Mouse (Mus musculus) midbrain, embryonic 14.5 days (tissue): Measurements from ENCODE around the gene Pard3b. TPM values are rescaled to one million over a fixed set of nuclear protein-coding genes. Genes with fewer than 3 reads are reported as not detected.

Source experiments
- ATAC-seq: fragments of 200-750 bp; cut with Nextera tagmentation; 2 replicates; pipeline ENCODE4 v1.8.0; 2017; ENCODE audit warnings: moderate number of reproducible peaks, moderate library complexity; ENCODE audit not compliant: low FRiP score, low TSS enrichment
- DNase-seq: peaks from one replicate; pipeline ENCODE4 v3.0.0-alpha.2; 2015
- H3K27ac ChIP-seq: fragments of 300-500 bp; sonication (generic); replicated peaks from 2 replicates; pipeline ENCODE4 v1.5.1; 2014; ENCODE audit warnings: mild to moderate bottlenecking, low read depth, low read length, moderate library complexity
- H3K27me3 ChIP-seq: fragments of 300-500 bp; sonication (generic); 2 replicates; pipeline ENCODE4 v1.6.1; 2014; ENCODE audit warnings: low read length, control low read depth, mixed read lengths; ENCODE audit not compliant: control insufficient read depth, insufficient read depth
- H3K36me3 ChIP-seq: fragments of 300-500 bp; sonication (generic); 2 replicates; pipeline ENCODE4 v1.6.1; 2014; ENCODE audit warnings: low read length, control low read depth; ENCODE audit not compliant: control insufficient read depth, insufficient read depth
- H3K4me1 ChIP-seq: fragments of 300-500 bp; sonication (generic); 2 replicates; pipeline ENCODE4 v1.6.1; 2014; ENCODE audit warnings: mild to moderate bottlenecking, antibody characterized with exemption, low read length, control low read depth; ENCODE audit not compliant: control insufficient read depth, insufficient read depth
- H3K4me2 ChIP-seq: fragments of 300-500 bp; sonication (generic); 2 replicates; pipeline ENCODE4 v1.6.1; 2014; ENCODE audit warnings: mild to moderate bottlenecking, low read length, moderate library complexity
- H3K4me3 ChIP-seq: fragments of 300-500 bp; sonication (generic); replicated peaks from 2 replicates; pipeline ENCODE4 v1.5.1; 2014; ENCODE audit warnings: low read depth, low read length
- H3K9ac ChIP-seq: fragments of 300-500 bp; sonication (generic); replicated peaks from 2 replicates; pipeline ENCODE4 v1.6.1; 2014; ENCODE audit warnings: mild to moderate bottlenecking, low read length, moderate library complexity
- H3K9me3 ChIP-seq: fragments of 300-500 bp; sonication (generic); 2 replicates; pipeline ENCODE4 v1.6.1; 2016; ENCODE audit warnings: low read length, control low read depth, mixed read lengths; ENCODE audit not compliant: control insufficient read depth
- WGBS: fragments of 180-500 bp; shearing (Covaris S2); extraction: QIAGEN DNeasy Blood & Tissue Kit; methylation state at CpG from one replicate; pipeline ENCODE4 v1.1.7; 2014; 5-methylcytosine and 5-hydroxymethylcytosine counted together
- polyA plus RNA-seq: library from polyadenylated mRNA; unstranded; fragments of >200 nt; fragmentation: Nextera tagmentation; extraction: Ambion mirVana; gene quantifications from 2 replicates; pipeline ENCODE4 v1.2.1, GENCODE M21; 2014

Gene Pard3b
- polyA plus RNA-seq, 1 experiment from 2014 or later, result 7.8 TPM

GRCm38 (mm10) chr1:62398261-62398660 lies 759.6 kb downstream of the Pard3b start:
- Histone ChIP-seq H3K9ac (no peak overlapping the region), H3K9me3 (no peaks in the 10 kb centered on the region), H3K36me3 (no peaks in the 10 kb centered on the region), H3K27me3 (no peaks in the 10 kb centered on the region), H3K4me2 (no peak overlapping the region), H3K27ac (no peak overlapping the region), H3K4me3 (no peak overlapping the region), H3K4me1 (no peaks in the 10 kb centered on the region)
- no peak for ATAC-seq
- WGBS, result 18% methylated on average over 3 of the region's 3 CpGs
- no peak for DNase-seq

- DNase-seq, result no peak
- no peak for ATAC-seq
- no peaks in the 10 kb centered on the region for H3K9me3 ChIP-seq
- no peaks in the 10 kb centered on the region for H3K4me1 ChIP-seq
- H3K4me2 ChIP-seq, result no peak overlapping the region
- no peak overlapping the region for H3K4me3 ChIP-seq
- H3K27ac ChIP-seq, result no peak overlapping the region
- no peaks in the 10 kb centered on the region for H3K36me3 ChIP-seq
- WGBS, result 80% methylated on average over 4 of the region's 4 CpGs
- no peaks in the 10 kb centered on the region for H3K27me3 ChIP-seq
- no peak overlapping the region for H3K9ac ChIP-seq
These were observed 760.1 kb downstream of the Pard3b start for GRCm38 (mm10) chr1:62398738-62399137.

GRCm38 (mm10) chr1:62405061-62405460 lies 766.4 kb downstream of the Pard3b start:
- DNase-seq (no peak), ATAC-seq (no peak)
- Histone ChIP-seq H3K4me2 (no peak overlapping the region), H3K4me1 (no peaks in the 10 kb centered on the region), H3K27ac (no peak overlapping the region), H3K9ac (no peak overlapping the region), H3K27me3 (no peaks in the 10 kb centered on the region), H3K9me3 (no peaks in the 10 kb centered on the region), H3K4me3 (no peak overlapping the region), H3K36me3 (no peaks in the 10 kb centered on the region)
- WGBS, result 45% methylated on average over 8 of the region's 8 CpGs

GRCm38 (mm10) chr1:62411368-62411767 lies 772.7 kb downstream of the Pard3b start:
- Histone ChIP-seq H3K27me3 (no peaks in the 10 kb centered on the region), H3K9me3 (no peaks in the 10 kb centered on the region), H3K4me3 (no peak overlapping the region), H3K36me3 (no peaks in the 10 kb centered on the region), H3K27ac (no peak overlapping the region), H3K4me1 (no peaks in the 10 kb centered on the region), H3K4me2 (no peak overlapping the region), H3K9ac (no peak overlapping the region)
- WGBS, result 83% methylated on average over 2 of the region's 2 CpGs
- ATAC-seq (no peak), DNase-seq (no peak)

GRCm38 (mm10) chr1:62412019-62412418 lies 773.4 kb downstream of the Pard3b start:
- Histone ChIP-seq H3K4me2 (no peak overlapping the region), H3K27me3 (no peaks in the 10 kb centered on the region), H3K4me1 (no peaks in the 10 kb centered on the region), H3K36me3 (no peaks in the 10 kb centered on the region), H3K9me3 (no peaks in the 10 kb centered on the region), H3K27ac (no peak overlapping the region), H3K4me3 (no peak overlapping the region), H3K9ac (no peak overlapping the region)
- no peak for ATAC-seq
- no peak for DNase-seq
- 83% methylated on average over 4 of the region's 4 CpGs for WGBS

GRCm38 (mm10) chr1:62412988-62413387 lies 774.4 kb downstream of the Pard3b start:
- no peak for ATAC-seq
- H3K36me3 ChIP-seq, result no peaks in the 10 kb centered on the region
- no peak overlapping the region for H3K4me2 ChIP-seq
- 95% methylated on average over 3 of the region's 3 CpGs for WGBS
- H3K27ac ChIP-seq, result no peak overlapping the region
- no peaks in the 10 kb centered on the region for H3K27me3 ChIP-seq
- no peak overlapping the region for H3K4me3 ChIP-seq
- no peaks in the 10 kb centered on the region for H3K4me1 ChIP-seq
- H3K9me3 ChIP-seq, result no peaks in the 10 kb centered on the region
- DNase-seq, result no peak
- no peak overlapping the region for H3K9ac ChIP-seq

- no peak overlapping the region for H3K4me3 ChIP-seq
- no peaks in the 10 kb centered on the region for H3K27me3 ChIP-seq
- ATAC-seq (no peak), DNase-seq (no peak)
- 89% methylated on average over 6 of the region's 6 CpGs for WGBS
- no peak overlapping the region for H3K9ac ChIP-seq
- H3K4me1 ChIP-seq, result no peaks in the 10 kb centered on the region
- no peaks in the 10 kb centered on the region for H3K9me3 ChIP-seq
- no peaks in the 10 kb centered on the region for H3K36me3 ChIP-seq
- H3K4me2 ChIP-seq, result no peak overlapping the region
- H3K27ac ChIP-seq, result no peak overlapping the region
These were observed 775.9 kb downstream of the Pard3b start for GRCm38 (mm10) chr1:62414521-62414920.

GRCm38 (mm10) chr1:62416627-62417374 lies 778.2 kb downstream of the Pard3b start:
- DNase-seq (no peak), ATAC-seq (no peak)
- Histone ChIP-seq H3K4me1 (no peaks in the 10 kb centered on the region), H3K9ac (no peak overlapping the region), H3K4me2 (no peak overlapping the region), H3K27me3 (no peaks in the 10 kb centered on the region), H3K4me3 (no peak overlapping the region), H3K36me3 (no peaks in the 10 kb centered on the region), H3K9me3 (no peaks in the 10 kb centered on the region), H3K27ac (no peak overlapping the region)
- 90% methylated on average over 10 of the region's 10 CpGs for WGBS

GRCm38 (mm10) chr1:62422896-62423650 lies 784.4 kb downstream of the Pard3b start:
- WGBS, result 93% methylated on average over 10 of the region's 10 CpGs

More at GRCm38 (mm10) chr1:62422896-62423650, 784.4 kb downstream of the Pard3b start:
- no peak for DNase-seq
- Histone ChIP-seq H3K27me3 (no peaks in the 10 kb centered on the region), H3K4me3 (no peak overlapping the region), H3K27ac (no peak overlapping the region), H3K36me3 (no peaks in the 10 kb centered on the region), H3K4me1 (no peaks in the 10 kb centered on the region), H3K9ac (no peak overlapping the region), H3K4me2 (no peak overlapping the region), H3K9me3 (no peaks in the 10 kb centered on the region)
- ATAC-seq, result no peak
